Mouse (Mus musculus) stomach, postnatal 0 days (tissue): ENCODE data around the gene D17Wsu92e. TPM values are rescaled to one million over a fixed set of nuclear protein-coding genes. Genes with fewer than 3 reads are reported as not detected.

Experiments
- ATAC-seq: fragments of 200-750 bp; cut with Nextera tagmentation; 2 replicates; pipeline ENCODE4 v1.8.0; 2017; ENCODE audit not compliant: low FRiP score, low TSS enrichment
- DNase-seq: peaks from one replicate; pipeline ENCODE4 v3.0.0-alpha.2; 2016; ENCODE audit warnings: low spot score
- H3K27ac ChIP-seq: fragments of 300-500 bp; sonication (generic); replicated peaks from 2 replicates; pipeline ENCODE4 v1.5.1; 2014; ENCODE audit warnings: mild to moderate bottlenecking, control low read depth
- H3K27me3 ChIP-seq: fragments of 300-500 bp; sonication (generic); 2 replicates; pipeline ENCODE4 v1.6.1; 2014; ENCODE audit warnings: low read length; ENCODE audit not compliant: control insufficient read depth, insufficient read depth
- H3K36me3 ChIP-seq: fragments of 300-500 bp; sonication (generic); 2 replicates; pipeline ENCODE4 v1.6.1; 2014; ENCODE audit warnings: low read length, mixed read lengths; ENCODE audit not compliant: control insufficient read depth, insufficient read depth
- H3K4me1 ChIP-seq: fragments of 300-500 bp; sonication (generic); replicated peaks from 2 replicates; pipeline ENCODE4 v1.6.1; 2014; ENCODE audit warnings: antibody characterized with exemption; ENCODE audit not compliant: control insufficient read depth, insufficient read depth
- H3K4me2 ChIP-seq: fragments of 300-500 bp; sonication (generic); replicated peaks from 2 replicates; pipeline ENCODE4 v1.6.1; 2014; ENCODE audit warnings: low read depth, mild to moderate bottlenecking, control low read depth, moderate library complexity
- H3K4me3 ChIP-seq: fragments of 300-500 bp; sonication (generic); 2 replicates; pipeline ENCODE4 v1.5.1; 2014; ENCODE audit warnings: low read depth, low read length, control low read depth
- H3K9ac ChIP-seq: fragments of 300-500 bp; sonication (generic); 2 replicates; pipeline ENCODE4 v1.6.1; 2014; ENCODE audit warnings: mild to moderate bottlenecking, low read length, control low read depth, mixed read lengths
- H3K9me3 ChIP-seq: fragments of 300-500 bp; sonication (generic); 2 replicates; pipeline ENCODE4 v1.6.1; 2016; ENCODE audit warnings: low read length; ENCODE audit not compliant: control insufficient read depth
- CTCF ChIP-seq: IDR thresholded peaks from 2 replicates; pipeline ENCODE4 v1.5.1; 2016; ENCODE audit warnings: antibody characterized with exemption, low read depth, mild to moderate bottlenecking, moderate library complexity
- EP300 ChIP-seq: optimal IDR thresholded peaks from 2 replicates; pipeline ENCODE3; 2016; ENCODE audit warnings: antibody characterized with exemption
- WGBS: fragments of 180-500 bp; shearing (Covaris S2); extraction: QIAGEN DNeasy Blood & Tissue Kit; methylation state at CpG from one replicate; pipeline ENCODE4 v1.1.7; 2014; 5-methylcytosine and 5-hydroxymethylcytosine counted together
- polyA plus RNA-seq: library from polyadenylated mRNA; unstranded; fragments of >200 nt; fragmentation: Nextera tagmentation; extraction: Ambion mirVana; gene quantifications from 2 replicates; pipeline ENCODE4 v1.2.1, GENCODE M21; 2015

The D17Wsu92e gene
- polyA plus RNA-seq, 1 experiment from 2014 or later = 23.3 TPM

DNA sequence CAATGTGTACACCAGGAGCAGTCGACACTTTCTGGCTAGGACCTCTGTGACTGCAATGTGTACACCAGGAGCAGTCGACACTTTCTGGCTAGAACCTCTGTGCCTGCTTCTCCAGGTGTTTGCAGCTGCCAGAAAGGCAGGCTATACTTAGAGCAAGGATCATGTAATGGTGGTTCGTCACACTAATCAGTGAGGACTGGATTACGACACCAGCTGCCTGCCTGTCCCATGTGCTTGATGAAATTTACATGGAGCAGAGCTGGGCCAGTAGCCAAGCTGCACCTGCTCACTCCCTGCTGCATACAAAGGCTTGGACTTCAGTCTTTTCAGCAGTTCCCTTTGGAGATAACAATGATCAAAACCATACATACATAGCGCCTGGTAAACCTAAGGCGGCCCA, 23.7 kb downstream of the D17Wsu92e start:
- DNase-seq (peak; percentile 90), ATAC-seq (peak; percentile 88)
- Histone ChIP-seq H3K9me3 (no peaks in the 10 kb centered on the region), H3K4me2 (peak overlapping the region; percentile 42), H3K36me3 (0 out of 2 replicates have a peak, but pooled peaks cover 3% of the 10 kb centered on the region), H3K27me3 (no peaks in the 10 kb centered on the region), H3K27ac (peak overlapping the region; percentile 86), H3K4me1 (peaks cover 11% of the 10 kb centered on the region), H3K9ac (0 out of 2 replicates have a peak overlapping the region, but pooled peaks have one; percentile 24), H3K4me3 (peak overlapping the region; percentile 6; the same call in 1 of the 2 replicates)
- 26% methylated on average over 6 of the region's 6 CpGs for WGBS
- TF ChIP-seq EP300 (no peak), CTCF (no peak)

- TF ChIP-seq EP300 = no peak
- no peak for TF ChIP-seq CTCF
Measured at GRCm38 (mm10) chr17:27793144-27793543, 27.3 kb downstream of the D17Wsu92e start.

DNA sequence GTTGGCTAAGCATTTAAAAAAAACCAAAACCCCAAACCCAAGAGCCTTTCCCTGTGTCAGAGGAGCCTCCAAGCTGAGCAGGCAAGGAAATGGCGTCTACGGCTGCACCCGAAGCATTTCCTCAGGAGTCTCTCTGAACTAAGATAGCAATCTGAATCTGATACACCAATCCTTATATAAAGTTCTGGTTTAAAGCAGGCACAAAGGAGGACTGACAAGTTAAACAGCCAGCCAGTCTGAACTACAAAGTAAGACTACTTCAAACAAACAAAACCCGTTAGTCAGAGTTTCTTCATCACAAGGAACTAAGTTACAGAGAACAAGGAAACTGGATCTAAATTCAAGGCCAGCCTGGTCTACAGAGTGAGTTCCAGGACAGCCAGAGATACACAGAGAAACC, 27.9 kb downstream of the D17Wsu92e start:
- no peaks in the 10 kb centered on the region for H3K9me3 ChIP-seq

More at GRCm38 (mm10) chr17:27793144-27793543, 27.3 kb downstream of the D17Wsu92e start:
- Histone ChIP-seq H3K4me3 (no peak overlapping the region), H3K27ac (peak overlapping the region; percentile 25; the same call in 1 of the 2 replicates), H3K9me3 (no peaks in the 10 kb centered on the region), H3K9ac (no peak overlapping the region), H3K27me3 (no peaks in the 10 kb centered on the region), H3K36me3 (peaks cover 5% of the 10 kb centered on the region; the same call in 1 of the 2 replicates), H3K4me2 (no peak overlapping the region), H3K4me1 (peaks cover 11% of the 10 kb centered on the region)
- 70% methylated on average over 6 of the region's 6 CpGs for WGBS
- DNase-seq (no peak), ATAC-seq (no peak)

GRCm38 (mm10) chr17:27791556-27791955, 28.9 kb downstream of the D17Wsu92e start:
- peaks cover 7% of the 10 kb centered on the region for H3K4me1 ChIP-seq
- H3K4me3 ChIP-seq = no peak overlapping the region
- no peaks in the 10 kb centered on the region for H3K9me3 ChIP-seq
- H3K9ac ChIP-seq = no peak overlapping the region
- H3K4me2 ChIP-seq = no peak overlapping the region
- ATAC-seq = no peak
- 68% methylated on average over 2 of the region's 2 CpGs for WGBS
- no peak overlapping the region for H3K27ac ChIP-seq
- no peaks in the 10 kb centered on the region for H3K27me3 ChIP-seq
- H3K36me3 ChIP-seq = peaks cover 5% of the 10 kb centered on the region; the same call in 1 of the 2 replicates
- TF ChIP-seq EP300 = no peak
- no peak for TF ChIP-seq CTCF
- no peak for DNase-seq

More for the DNA sequence above, 27.9 kb downstream of the D17Wsu92e start:
- peaks cover 11% of the 10 kb centered on the region for H3K4me1 ChIP-seq
- no peaks in the 10 kb centered on the region for H3K27me3 ChIP-seq
- no peak overlapping the region for H3K4me2 ChIP-seq
- no peak for TF ChIP-seq EP300
- TF ChIP-seq CTCF = no peak
- DNase-seq (no peak), ATAC-seq (no peak)
- H3K4me3 ChIP-seq = no peak overlapping the region
- H3K36me3 ChIP-seq = peaks cover 5% of the 10 kb centered on the region; the same call in 1 of the 2 replicates
- H3K9ac ChIP-seq = no peak overlapping the region
- WGBS = 52% methylated on average over 4 of the region's 4 CpGs
- no peak overlapping the region for H3K27ac ChIP-seq

- Histone ChIP-seq H3K9ac (0 out of 2 replicates have a peak overlapping the region, but pooled peaks have one; percentile 27), H3K36me3 (peaks cover 6% of the 10 kb centered on the region; the same call in 1 of the 2 replicates), H3K27me3 (no peaks in the 10 kb centered on the region), H3K4me3 (no peak overlapping the region), H3K4me2 (no peak overlapping the region), H3K4me1 (peaks cover 2% of the 10 kb centered on the region; the same call in 1 of the 2 replicates), H3K27ac (no peak overlapping the region), H3K9me3 (no peaks in the 10 kb centered on the region)
- ATAC-seq (no peak), DNase-seq (no peak)
- TF ChIP-seq CTCF (no peak), EP300 (no peak)
- 77% methylated on average over 2 of the region's 2 CpGs for WGBS
Measured at GRCm38 (mm10) chr17:27790976-27791375, 29.5 kb downstream of the D17Wsu92e start.

DNA sequence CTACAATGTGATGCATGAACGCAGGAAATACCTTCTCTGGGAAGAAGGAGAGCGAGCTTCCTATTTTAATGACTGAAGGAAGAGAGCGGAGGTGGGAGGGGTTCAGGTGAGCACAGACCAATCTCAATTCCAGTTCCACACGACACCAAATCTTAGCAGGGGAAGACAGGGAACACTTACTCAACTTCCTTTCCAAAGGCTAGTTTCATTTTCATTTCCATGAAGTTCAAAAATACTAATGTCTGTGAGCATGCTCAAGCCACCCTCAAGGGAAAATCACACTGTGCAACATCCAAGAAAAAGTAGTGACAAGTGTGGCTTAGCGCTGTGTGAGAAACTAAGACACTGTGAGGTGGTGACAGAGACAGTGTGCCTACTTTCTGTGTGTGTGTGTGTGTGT, 30.4 kb downstream of the D17Wsu92e start:
- Histone ChIP-seq H3K36me3 (peaks cover 8% of the 10 kb centered on the region; the same call in 1 of the 2 replicates), H3K4me1 (no peaks in the 10 kb centered on the region), H3K4me2 (no peak overlapping the region), H3K9me3 (no peaks in the 10 kb centered on the region), H3K27me3 (no peaks in the 10 kb centered on the region), H3K4me3 (no peak overlapping the region), H3K27ac (no peak overlapping the region), H3K9ac (no peak overlapping the region)
- ATAC-seq (no peak), DNase-seq (no peak)
- WGBS = 76% methylated on average over 5 of the region's 5 CpGs
- TF ChIP-seq EP300 = no peak
- no peak for TF ChIP-seq CTCF
